Mouse (Mus musculus) limb, embryonic 14.5 days (tissue): ENCODE data around the gene Gm525. TPM values are rescaled to one million over a fixed set of nuclear protein-coding genes. Genes with fewer than 3 reads are reported as not detected.

ENCODE experiments used
- ATAC-seq: fragments of 200-750 bp; cut with Nextera tagmentation; 2 replicates; pipeline ENCODE4 v1.8.0; 2017; ENCODE audit warnings: low read depth, moderate number of reproducible peaks, moderate TSS enrichment; ENCODE audit not compliant: low FRiP score
- DNase-seq: peaks from one replicate; pipeline ENCODE4 v3.0.0-alpha.2; 2015; ENCODE audit warnings: low spot score
- H3K27ac ChIP-seq: fragments of 300-500 bp; sonication (generic); replicated peaks from 2 replicates; pipeline ENCODE4 v1.5.1; 2014; ENCODE audit warnings: low read depth, mild to moderate bottlenecking, low read length, moderate library complexity, mixed read lengths
- H3K27me3 ChIP-seq: fragments of 300-500 bp; sonication (generic); 2 replicates; pipeline ENCODE4 v1.6.1; 2014; ENCODE audit warnings: low read length, mixed read lengths; ENCODE audit not compliant: control insufficient read depth, insufficient read depth
- H3K36me3 ChIP-seq: fragments of 300-500 bp; sonication (generic); 2 replicates; pipeline ENCODE4 v1.6.1; 2014; ENCODE audit warnings: mild to moderate bottlenecking, low read length, moderate library complexity, mixed read lengths; ENCODE audit not compliant: control insufficient read depth, insufficient read depth
- H3K4me1 ChIP-seq: fragments of 300-500 bp; sonication (generic); 2 replicates; pipeline ENCODE4 v1.6.1; 2014; ENCODE audit warnings: antibody characterized with exemption, low read length, mixed read lengths; ENCODE audit not compliant: control insufficient read depth, insufficient read depth
- H3K4me2 ChIP-seq: fragments of 300-500 bp; sonication (generic); replicated peaks from 2 replicates; pipeline ENCODE4 v1.6.1; 2014; ENCODE audit warnings: low read depth, mild to moderate bottlenecking, low read length, moderate library complexity; ENCODE audit not compliant: severe bottlenecking
- H3K4me3 ChIP-seq: fragments of 300-500 bp; sonication (generic); replicated peaks from 2 replicates; pipeline ENCODE4 v1.5.1; 2014; ENCODE audit warnings: low read length
- H3K9ac ChIP-seq: fragments of 300-500 bp; sonication (generic); 2 replicates; pipeline ENCODE4 v1.6.1; 2014; ENCODE audit warnings: mild to moderate bottlenecking, low read depth, low read length, moderate library complexity; ENCODE audit not compliant: severe bottlenecking
- H3K9me3 ChIP-seq: fragments of 300-500 bp; sonication (generic); 2 replicates; pipeline ENCODE4 v1.6.1; 2016; ENCODE audit warnings: low read length; ENCODE audit not compliant: control insufficient read depth
- POLR2A ChIP-seq: fragments of 200-500 bp; IDR thresholded peaks from 2 replicates; pipeline ENCODE4 v1.8.0; 2012; ENCODE audit warnings: inconsistent platforms, mild to moderate bottlenecking, moderate library complexity, borderline replicate concordance; ENCODE audit not compliant: insufficient read depth, insufficient read length; ENCODE audit errors: extremely low read depth
- WGBS: fragments of 180-500 bp; shearing (Covaris S2); extraction: QIAGEN DNeasy Blood & Tissue Kit; methylation state at CpG from one replicate; pipeline ENCODE4 v1.1.7; 2014; 5-methylcytosine and 5-hydroxymethylcytosine counted together
- polyA plus RNA-seq, 2 experiments: library from polyadenylated mRNA; depleted of rRNA in 1 of 2; stranded (reverse) in 1 of 2; unstranded in 1 of 2; fragments of >200 nt; fragmentation: Nextera tagmentation in 1 of 2; extraction: Ambion mirVana in 1 of 2; gene quantifications; 2 replicates each; pipeline versions ENCODE4 v1.2.1 to v1.2.3; 2012 to 2014

Gm525 gene
- polyA plus RNA-seq, 2 experiments = 1.8 to 2.3 TPM

- WGBS = 66% methylated on average over 11 of the region's 11 CpGs
- no peak for ATAC-seq
- H3K9me3 ChIP-seq = no peaks in the 10 kb centered on the region
- no peak overlapping the region for H3K4me2 ChIP-seq
- no peaks in the 10 kb centered on the region for H3K27me3 ChIP-seq
- no peak for TF ChIP-seq POLR2A
- H3K4me3 ChIP-seq = no peak overlapping the region
- H3K36me3 ChIP-seq = no peaks in the 10 kb centered on the region
- no peak for DNase-seq
- no peak overlapping the region for H3K9ac ChIP-seq
- no peaks in the 10 kb centered on the region for H3K4me1 ChIP-seq
- H3K27ac ChIP-seq = no peak overlapping the region
Measured at GRCm38 (mm10) chr11:89067871-89068490, 5.7 kb upstream of the Gm525 start.

- Histone ChIP-seq H3K9ac (no peak overlapping the region), H3K4me1 (no peaks in the 10 kb centered on the region), H3K4me2 (no peak overlapping the region), H3K36me3 (no peaks in the 10 kb centered on the region), H3K27ac (no peak overlapping the region), H3K27me3 (no peaks in the 10 kb centered on the region), H3K4me3 (no peak overlapping the region), H3K9me3 (no peaks in the 10 kb centered on the region)
- TF ChIP-seq POLR2A = no peak
- DNase-seq = no peak
- 86% methylated on average over 14 of the region's 14 CpGs for WGBS
- no peak for ATAC-seq
Measured at GRCm38 (mm10) chr11:89068649-89069048, 5.0 kb upstream of the Gm525 start.

- H3K4me1 ChIP-seq = no peaks in the 10 kb centered on the region
- no peak overlapping the region for H3K27ac ChIP-seq
- TF ChIP-seq POLR2A = no peak
- H3K36me3 ChIP-seq = no peaks in the 10 kb centered on the region
- no peak for ATAC-seq
- H3K9me3 ChIP-seq = no peaks in the 10 kb centered on the region
- H3K9ac ChIP-seq = no peak overlapping the region
- DNase-seq = peak; percentile 31
- H3K4me2 ChIP-seq = no peak overlapping the region
- WGBS = 22% methylated on average over 6 of the region's 6 CpGs
- no peaks in the 10 kb centered on the region for H3K27me3 ChIP-seq
- no peak overlapping the region for H3K4me3 ChIP-seq
Measured at GRCm38 (mm10) chr11:89069303-89069702, 4.3 kb upstream of the Gm525 start.

GRCm38 (mm10) chr11:89071522-89071921 lies 2.1 kb upstream of the Gm525 start:
- no peaks in the 10 kb centered on the region for H3K27me3 ChIP-seq
- H3K4me1 ChIP-seq = no peaks in the 10 kb centered on the region
- H3K9me3 ChIP-seq = no peaks in the 10 kb centered on the region
- no peak overlapping the region for H3K9ac ChIP-seq
- no peak overlapping the region for H3K4me3 ChIP-seq
- DNase-seq = no peak
- no peak for TF ChIP-seq POLR2A
- no peak for ATAC-seq
- H3K4me2 ChIP-seq = no peak overlapping the region
- H3K36me3 ChIP-seq = no peaks in the 10 kb centered on the region
- no peak overlapping the region for H3K27ac ChIP-seq
- WGBS = 63% methylated on average over 5 of the region's 5 CpGs

- H3K27me3 ChIP-seq = no peaks in the 10 kb centered on the region
- H3K9ac ChIP-seq = no peak overlapping the region
- no peaks in the 10 kb centered on the region for H3K36me3 ChIP-seq
- no peak overlapping the region for H3K4me2 ChIP-seq
- no peak overlapping the region for H3K4me3 ChIP-seq
- no peak overlapping the region for H3K27ac ChIP-seq
- WGBS = 36% methylated on average over 19 of the region's 19 CpGs
- no peaks in the 10 kb centered on the region for H3K9me3 ChIP-seq
- H3K4me1 ChIP-seq = no peaks in the 10 kb centered on the region
- DNase-seq (no peak), ATAC-seq (no peak)
- TF ChIP-seq POLR2A = no peak
Measured at GRCm38 (mm10) chr11:89074783-89075413, 1.3 kb downstream of the Gm525 start.
